ENCODE assay signal across 11 mouse cellular contexts in the genomic region with DNA sequence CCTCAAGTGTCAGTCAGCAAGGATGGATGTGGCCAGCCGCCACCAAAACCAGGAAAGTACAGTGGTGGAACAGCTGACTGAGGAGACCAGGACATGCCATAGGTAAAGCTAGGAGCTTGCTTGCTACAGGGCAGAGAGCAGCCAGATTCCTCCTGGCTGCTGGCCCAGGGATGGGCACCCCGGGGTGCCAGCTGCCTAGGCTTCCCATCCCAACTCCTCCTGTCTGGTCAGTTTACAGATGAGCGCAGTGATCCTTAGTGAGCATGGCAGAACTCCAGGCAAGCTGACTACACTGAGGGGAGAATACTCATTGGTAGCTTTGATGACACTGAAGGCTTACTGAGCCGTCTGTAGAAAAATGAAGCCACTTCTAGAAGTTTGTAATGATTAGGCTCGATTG. TPM values are rescaled to one million over a fixed set of nuclear protein-coding genes. Genes with fewer than 3 reads are reported as not detected.
A peak's percentile ranks its signal among the peaks of the same experiment; 100 is the strongest.
DNase-seq lines count a peak whose midpoint lies in the region; ATAC-seq and TF ChIP-seq lines count a peak whose summit lies in the region.
"Had no signal": no experiment of that assay in that cellular context is flagged by ENCODE, and none has a peak within 500 bp of the region (broad histone marks: within the 10 kb centered on the region; RNA-seq: fewer than 3 reads in every experiment).

No protein-coding gene starts in this region.

- H3K9me3 ChIP-seq in kidney, embryonic 15.5 days (replicated peaks), result no peaks in the 10 kb centered on the region
- H3K9me3 ChIP-seq in CH12.LX (replicated peaks; ENCODE audit: low read length), result no peaks in the 10 kb centered on the region
- H3K9me3 ChIP-seq: neural tube, embryonic 13.5 days had no signal

- peaks cover 8% of the 10 kb centered on the region; the same call in 1 of the 2 replicates for H3K36me3 ChIP-seq in kidney, embryonic 15.5 days
- H3K36me3 ChIP-seq in CH12.LX (replicated peaks in 1 of 2; ENCODE audit: control insufficient read depth in 1 of 2, insufficient read depth in 1 of 2, low read length in 1 of 2), result no peaks in the 10 kb centered on the region
- H3K36me3 ChIP-seq: neural tube, embryonic 13.5 days had no signal

- no peak for TF ChIP-seq CTCF in CH12.LX (conservative IDR thresholded peaks at IDR 0.05 in 1 of 2, IDR thresholded peaks at IDR 0.05 in 1 of 2; ENCODE audit: low read depth in 2 of 2, low read length in 2 of 2)

- peak; percentile 35 for DNase-seq in gastrocnemius, postnatal 25 days
- DNase-seq in gastrocnemius, postnatal 10 days, result no peak
- peak; percentile 25 to 58 for DNase-seq in kidney, postnatal 25 days
- no peak for DNase-seq in CH12.LX (ENCODE audit: extremely low read depth)
- DNase-seq in brain, adult 2 months (ENCODE audit: low read depth, low spot score), result peak; percentile 43
- no peak for DNase-seq in right cerebral cortex, postnatal 14 days
- no peak for DNase-seq in spleen, postnatal 36 days (ENCODE audit: low spot score in 2 of 2)

- no peak for ATAC-seq in kidney, embryonic 15.5 days (replicated peaks; ENCODE audit: low FRiP score)

- no peaks in the 10 kb centered on the region for H3K27me3 ChIP-seq in kidney, embryonic 15.5 days
- no peaks in the 10 kb centered on the region for H3K27me3 ChIP-seq in CH12.LX (replicated peaks)
- H3K27me3 ChIP-seq: neural tube, embryonic 13.5 days had no signal

- in situ Hi-C loops in CH12.LX (cut with MboI; ENCODE audit: low pct_ligation_motif_present, low pct_unique_long_range_greater_than_20kb, low sequenced_read_pairs), result loop anchor here (25.0 kb wide), 1 partner anchor 473 kb away; the partner anchor contains the start of genes Gm49336, Mtmr6 and Nupl1

- no peak overlapping the region for H3K9ac ChIP-seq in kidney, embryonic 15.5 days
- H3K9ac ChIP-seq in CH12.LX (ENCODE audit: insufficient read depth, low read depth), result peak overlapping the region; percentile 17
- H3K9ac ChIP-seq: neural tube, embryonic 13.5 days had no signal

- no peak overlapping the region for H3K27ac ChIP-seq in kidney, embryonic 15.5 days
- peak overlapping the region; percentile 99 for H3K27ac ChIP-seq in CH12.LX (ENCODE audit: insufficient read depth, low read depth)
- H3K27ac ChIP-seq: neural tube, embryonic 13.5 days had no signal

- TF ChIP-seq EP300 in CH12.LX (IDR thresholded peaks at IDR 0.05; ENCODE audit: low read length), result no peak

- peaks cover 24% of the 10 kb centered on the region for H3K79me2 ChIP-seq in CH12.LX (replicated peaks; ENCODE audit: control insufficient read depth, extremely low read depth, insufficient read depth, poor library complexity, severe bottlenecking)

- no peak overlapping the region for H3K4me3 ChIP-seq in kidney, embryonic 15.5 days (replicated peaks)
- peak overlapping the region; percentile 1 to 35 (median 10) for H3K4me3 ChIP-seq in CH12.LX (replicated peaks in 1 of 3; ENCODE audit: low read depth in 2 of 3, low read length in 2 of 3, poor library complexity in 1 of 3)
- H3K4me3 ChIP-seq: neural tube, embryonic 13.5 days had no signal

- dilution Hi-C loops in CH12.LX (cut with MboI; ENCODE audit: extremely low pct_ligation_motif_present, extremely low pct_unique_long_range_greater_than_20kb, low sequenced_read_pairs), result no loop called here

- no peak for TF ChIP-seq RAD21 in CH12.LX (IDR thresholded peaks at IDR 0.05; ENCODE audit: low read depth, low read length)

- WGBS in kidney, embryonic 15.5 days, result 67% methylated on average over 5 of the region's 5 CpGs

- TF ChIP-seq POLR2A in CH12.LX (IDR thresholded peaks at IDR 0.05; ENCODE audit: low read depth, low read length), result no peak

- H3K4me1 ChIP-seq in kidney, embryonic 15.5 days, result peaks cover 68% of the 10 kb centered on the region
- peaks cover 24 to 79% of the 10 kb centered on the region in 2 experiments for H3K4me1 ChIP-seq in CH12.LX (ENCODE audit: control insufficient read depth in 1 of 2, insufficient read depth in 2 of 2)

- H3K4me2 ChIP-seq in kidney, embryonic 15.5 days, result no peak overlapping the region
- peak overlapping the region; percentile 48 for H3K4me2 ChIP-seq in CH12.LX (ENCODE audit: insufficient read depth, low read depth, poor library complexity, severe bottlenecking)
- H3K4me2 ChIP-seq: neural tube, embryonic 13.5 days had no signal

TF ChIP-seq in CH12.LX, 34 proteins besides CTCF, POLR2A, EP300 and RAD21:
- TF ChIP-seq PAX5 (IDR thresholded peaks at IDR 0.05; ENCODE audit: low read length), result no peak
- no peak for TF ChIP-seq MEF2A (IDR thresholded peaks at IDR 0.05; ENCODE audit: borderline replicate concordance, low read depth, low read length)
- no peak for TF ChIP-seq CHD1 (IDR thresholded peaks at IDR 0.05; ENCODE audit: low read depth, low read length)
- no peak for TF ChIP-seq MYC (IDR thresholded peaks at IDR 0.05; ENCODE audit: low read depth, low read length)

RNA-seq across cellular contexts. Expression of gene C1qtnf9, which starts 32.7 kb away (rescaled TPM):
- 10 to 100 TPM; 19.2 to 23.5 TPM for total RNA-seq in gastrocnemius, postnatal 25 days (2021)
- total RNA-seq in gastrocnemius, postnatal 10 days (2021), result 10 to 100 TPM; 31.2 to 32.2 TPM
- 0.48 and 0.57 TPM in 2 replicates for polyA plus RNA-seq in kidney, embryonic 15.5 days (2015; fragmentation: Nextera tagmentation; extraction: Ambion mirVana)
- total RNA-seq in CH12.LX (2012; rRNA removed) (0.08 TPM in 1 of 2 replicates, not detected in the other), CH12.LX (2014; rRNA removed) (not detected in 2 replicates)
- polyA plus RNA-seq in CH12.LX (2012; ENCODE audit: insufficient read length, low read depth), result 0.20 and 0.26 TPM in 2 replicates
- total RNA-seq: common myeloid progenitor, adult 5-6 weeks had no signal
- polyA plus RNA-seq: macrophage had no signal

RNA-seq across cellular contexts. Expression of gene Mipep, which starts 49.2 kb away (rescaled TPM):
- 10 to 100 TPM; 30.4 to 31.2 TPM for total RNA-seq in gastrocnemius, postnatal 25 days (2021)
- 10 to 100 TPM; 24.5 to 26.4 TPM for total RNA-seq in gastrocnemius, postnatal 10 days (2021)
- 22.5 and 24.2 TPM in 2 replicates for polyA plus RNA-seq in kidney, embryonic 15.5 days (2015; fragmentation: Nextera tagmentation; extraction: Ambion mirVana)
- 33.1 and 36.0 TPM in 2 replicates for total RNA-seq in CH12.LX (2012; rRNA removed)
- total RNA-seq in CH12.LX (2014; rRNA removed), result 37.2 and 41.7 TPM in 2 replicates
- 35.1 and 36.6 TPM in 2 replicates for polyA plus RNA-seq in CH12.LX (2012; ENCODE audit: insufficient read length, low read depth)

Comparison
In these comparisons a context has a peak if more than half of its experiments do, and no peak if none do; other contexts are left out.
1. DNase-seq: peak in gastrocnemius, postnatal 25 days (single experiment), kidney, postnatal 25 days (2 of 2) and brain, adult 2 months (single experiment); none in gastrocnemius, postnatal 10 days (single experiment), CH12.LX (single experiment), right cerebral cortex, postnatal 14 days (single experiment) and spleen, postnatal 36 days (0 of 2).
2. RNA of gene C1qtnf9, which starts 32.7 kb away (total RNA-seq): 31.2 to 32.2 TPM in gastrocnemius, postnatal 10 days and 19.2 to 23.5 TPM in gastrocnemius, postnatal 25 days; 0.08 TPM in CH12.LX; every median in the first group is over 10 times any median in the second.